Mouse (Mus musculus): Measurements from ENCODE around the gene Rpl3l.

Rpl3l gene

GRCm38 (mm10) chr17:24727618-24728017 lies at the start of gene Rpl3l:
Rpl3l (plus strand) TSS chr17:24727820.
- no peak for DNase-seq (ENCODE audit: low read depth, low spot score)

DNA sequence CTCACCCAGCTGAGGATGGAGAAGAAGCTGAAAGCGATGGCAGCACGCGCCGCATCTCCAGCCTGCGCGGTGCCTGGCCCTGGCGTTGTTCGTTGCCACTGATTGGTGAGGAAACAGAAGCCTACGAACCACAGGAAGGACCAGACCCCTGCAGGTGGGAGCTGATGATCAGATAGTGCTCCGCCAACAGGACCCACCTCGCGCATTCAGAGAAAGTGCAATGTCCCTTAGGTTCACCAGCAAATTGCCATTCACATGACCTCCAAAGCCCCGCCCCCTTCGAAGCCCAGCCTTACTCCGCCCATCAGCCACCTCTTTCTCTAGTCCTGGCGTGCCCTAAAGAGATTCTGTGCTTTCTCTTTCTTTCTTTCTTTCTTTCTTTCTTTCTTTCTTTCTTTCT lies 41.1 kb upstream of the Rpl3l start:
- no peak for DNase-seq (ENCODE audit: low read depth, low spot score)

DNA sequence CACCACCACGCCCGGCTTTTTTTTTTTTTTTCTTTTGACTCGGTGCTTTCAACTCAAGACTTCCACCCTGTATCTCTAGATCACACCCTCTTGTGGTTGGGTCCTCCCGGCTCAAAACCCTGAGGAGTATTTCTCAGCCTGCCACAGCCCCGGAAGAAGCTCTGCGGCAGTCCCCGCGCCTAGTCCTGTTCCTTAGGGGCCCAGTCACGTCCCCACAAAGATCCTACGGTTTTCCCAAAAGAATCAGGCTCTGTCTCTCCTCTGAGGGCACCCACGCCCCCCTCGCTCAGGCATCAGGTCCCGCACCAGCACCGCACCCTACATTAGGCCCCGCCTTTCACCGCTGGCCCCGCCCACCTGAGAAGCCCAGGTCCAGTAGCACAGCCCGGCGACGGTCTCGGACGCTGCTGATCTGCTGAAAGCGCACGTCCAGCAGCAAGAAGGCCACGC lies 40.4 kb upstream of the Rpl3l start:
- DNase-seq (ENCODE audit: low read depth, low spot score), result no peak

DNA sequence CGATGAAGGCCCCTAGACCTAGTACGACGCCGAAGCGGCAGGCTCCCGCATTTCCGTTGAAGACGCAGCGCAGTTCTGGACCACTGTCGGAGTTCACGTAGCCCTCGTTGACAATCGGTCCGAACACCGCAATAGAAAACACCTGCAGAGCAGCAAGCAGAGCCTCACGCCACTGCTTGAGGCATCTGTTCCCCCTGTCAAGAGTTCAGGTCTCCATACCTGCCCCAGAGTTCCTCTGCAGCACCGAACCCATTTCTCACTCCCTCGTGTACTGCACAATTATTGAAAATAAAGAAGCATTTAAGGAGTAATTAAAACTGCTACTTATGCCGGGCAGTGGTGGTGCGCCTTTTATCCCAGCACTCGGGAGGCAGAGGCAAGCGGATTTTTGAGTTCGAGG lies 40.0 kb upstream of the Rpl3l start:
- DNase-seq (ENCODE audit: low read depth, low spot score), result no peak

DNA sequence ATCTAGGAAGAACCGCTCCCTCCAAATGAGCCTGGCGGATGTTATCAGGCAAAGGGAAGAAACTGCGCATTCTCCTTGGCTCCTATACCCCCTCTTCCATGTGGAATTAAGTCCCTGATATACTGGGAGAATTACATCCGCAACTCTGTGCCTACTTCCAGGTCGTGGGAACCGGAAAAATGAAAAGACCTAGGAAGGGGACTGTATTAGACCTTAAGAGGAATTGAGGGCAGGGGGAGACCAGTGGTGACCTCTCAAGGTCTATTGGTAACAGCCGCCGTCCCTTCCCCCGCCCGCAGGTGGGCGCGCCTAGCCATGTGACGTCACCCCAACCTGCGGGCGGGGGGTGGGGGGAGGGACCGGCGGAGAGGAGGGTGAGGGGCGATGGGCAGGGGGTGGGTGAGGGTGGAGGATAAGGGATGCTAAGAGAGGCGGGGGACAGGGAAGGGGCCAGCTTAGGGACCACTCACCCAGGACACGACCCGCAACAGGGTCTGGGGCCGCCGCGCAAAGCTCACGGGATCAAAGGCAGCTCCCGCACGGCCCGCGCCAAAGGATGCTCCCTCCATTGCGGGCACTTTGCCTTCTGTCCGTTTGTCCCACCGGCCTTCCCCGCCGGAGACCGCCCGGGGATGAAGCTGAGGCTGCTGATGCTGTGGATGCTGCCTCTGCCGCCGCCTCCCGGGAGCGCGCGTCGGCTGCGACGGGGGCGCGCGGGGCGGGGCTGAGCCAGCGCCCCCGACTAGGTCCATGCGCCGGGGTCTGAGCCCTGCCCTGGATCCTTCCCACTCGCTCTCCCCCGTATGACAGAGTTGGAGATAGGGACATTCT lies 38.2 kb upstream of the Rpl3l start, which contains the start of gene Syngr3:
Gene Syngr3 (minus strand): TSS at position 705 of the 831 bp plus-strand sequence.
- no peak for DNase-seq (ENCODE audit: low read depth, low spot score)

GRCm38 (mm10) chr17:24692385-24692784 lies 35.2 kb upstream of the Rpl3l start:
- DNase-seq (ENCODE audit: low read depth, low spot score), result no peak

- DNase-seq (ENCODE audit: low read depth, low spot score), result no peak
Observed at GRCm38 (mm10) chr17:24695326-24696010, 32.2 kb upstream of the Rpl3l start.

DNA sequence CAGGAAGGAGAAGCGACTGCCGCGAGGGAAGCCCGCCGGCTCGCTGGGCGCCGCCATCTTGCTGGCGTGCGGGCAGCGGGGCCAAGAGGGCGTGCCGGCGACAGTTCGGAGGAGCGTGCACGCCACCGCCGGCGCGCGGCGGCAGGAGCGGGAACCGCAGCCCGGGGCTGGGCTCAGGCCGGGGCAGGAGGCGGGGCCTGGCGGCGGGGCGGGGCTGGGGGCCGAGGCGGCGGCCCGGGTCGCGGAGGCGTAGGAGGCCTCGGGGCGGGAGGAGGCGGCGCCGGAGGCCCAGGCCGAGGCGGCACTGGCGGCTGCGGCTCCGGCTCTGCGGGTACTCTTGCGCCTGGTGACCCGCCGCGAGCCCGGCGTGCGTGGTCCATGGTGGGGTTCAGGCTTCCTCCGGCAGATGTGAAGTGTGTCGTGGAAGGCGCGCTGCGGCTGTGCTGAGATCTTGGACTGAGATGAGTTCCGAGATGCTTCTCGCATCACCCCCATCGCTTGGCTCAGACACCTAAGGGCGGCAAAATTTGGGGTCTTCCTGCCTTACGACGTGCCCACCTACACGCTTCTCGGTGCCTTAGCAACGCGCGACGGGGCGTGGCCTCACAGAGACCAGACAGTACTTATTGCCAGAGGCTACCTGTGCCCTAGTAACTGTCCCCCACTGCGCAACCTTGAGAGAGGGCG lies 31.5 kb upstream of the Rpl3l start, which contains the start of the genes Gfer and Noxo1:
Gene Gfer (minus strand): TSS at position 146 of the 687 bp plus-strand sequence.
Gene Noxo1 (plus strand): TSS at position 224 of the 687 bp plus-strand sequence.
- DNase-seq (ENCODE audit: low read depth, low spot score), result peak; percentile 79

GRCm38 (mm10) chr17:24697985-24698384 lies 29.6 kb upstream of the Rpl3l start:
- peak; percentile 52 for DNase-seq (ENCODE audit: low read depth, low spot score)

- DNase-seq (ENCODE audit: low read depth, low spot score), result no peak
Observed at GRCm38 (mm10) chr17:24698715-24699114, 28.9 kb upstream of the Rpl3l start.

- DNase-seq (ENCODE audit: low read depth, low spot score), result no peak
Observed at GRCm38 (mm10) chr17:24699473-24699872, 28.1 kb upstream of the Rpl3l start.

DNA sequence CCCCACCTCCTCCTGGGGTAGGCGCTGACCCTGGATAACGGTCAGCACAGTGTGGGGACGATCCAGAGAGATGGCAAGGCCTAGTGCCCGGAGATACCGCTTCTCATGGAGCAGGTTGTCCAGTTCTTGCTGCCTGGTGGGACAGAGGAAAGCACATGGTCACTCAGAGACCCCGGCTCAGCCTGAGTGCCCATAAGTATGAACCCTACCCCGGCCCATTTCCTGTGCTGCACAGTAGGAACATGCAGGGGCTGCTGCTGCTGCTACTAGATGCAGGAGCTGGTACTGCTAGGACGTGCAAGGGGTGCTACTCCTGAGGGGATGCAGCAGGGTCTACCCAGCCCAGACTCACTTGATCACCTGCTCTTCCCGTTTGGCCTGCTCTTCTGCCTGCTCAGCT lies 26.4 kb upstream of the Rpl3l start:
- DNase-seq (ENCODE audit: low read depth, low spot score), result no peak

DNA sequence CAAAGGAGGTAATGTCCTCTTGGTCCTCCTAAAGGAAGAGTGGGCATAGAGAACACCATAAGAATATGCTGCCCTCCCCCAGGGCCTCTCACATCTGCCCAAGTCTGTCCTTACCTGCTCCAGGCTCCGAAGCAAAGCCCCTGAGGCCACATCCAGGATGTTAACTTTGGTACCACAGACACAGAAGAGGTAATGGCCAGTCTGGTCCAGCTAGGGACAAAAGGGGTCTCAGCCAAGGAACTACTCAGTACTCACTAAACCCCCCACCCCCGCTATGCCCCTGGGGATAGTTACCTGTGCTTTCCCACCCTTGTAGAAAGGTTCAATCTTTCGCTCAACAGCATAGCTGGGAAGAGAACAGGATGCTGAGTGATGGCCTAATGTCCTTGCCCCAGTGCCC lies 21.8 kb upstream of the Rpl3l start:
- DNase-seq (ENCODE audit: low read depth, low spot score), result no peak

- peak; percentile 94 for DNase-seq (ENCODE audit: low read depth, low spot score)
Observed at GRCm38 (mm10) chr17:24706982-24707800, 20.4 kb upstream of the Rpl3l start, which contains the start of gene Tbl3. Tbl3 (minus strand) TSS chr17:24707660.

DNA sequence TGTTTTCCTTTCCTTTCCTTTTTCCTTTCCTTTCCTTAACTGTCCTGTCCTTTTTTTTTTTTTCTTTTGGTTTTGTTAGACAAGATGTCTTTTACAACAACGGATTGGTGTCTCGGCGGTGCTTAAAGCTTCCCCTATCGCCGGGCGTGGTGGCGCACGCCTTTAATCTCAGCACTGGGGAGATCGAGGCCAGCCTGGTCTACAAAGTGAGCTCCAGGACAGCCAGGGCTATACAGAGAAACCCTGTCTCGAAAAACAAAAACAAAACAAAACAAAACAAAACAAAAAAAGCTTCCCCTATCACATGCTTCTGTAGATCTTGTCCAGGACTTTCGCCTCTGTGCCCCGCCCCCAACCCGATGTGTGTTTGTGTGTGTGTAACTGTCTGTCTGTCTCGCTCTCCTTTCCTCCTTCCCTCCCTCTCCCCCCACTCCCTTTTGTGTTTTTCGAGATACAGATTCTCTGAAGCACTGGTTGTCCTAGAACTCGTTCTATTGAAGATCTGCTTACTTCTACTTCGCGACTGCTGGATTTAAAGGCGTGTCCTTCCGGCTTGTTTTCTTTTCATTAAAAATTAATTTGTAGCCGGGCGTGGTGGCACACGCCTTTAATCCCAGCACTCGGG lies 19.7 kb upstream of the Rpl3l start:
- no peak for DNase-seq (ENCODE audit: low read depth, low spot score)

GRCm38 (mm10) chr17:24708646-24709045 lies 19.0 kb upstream of the Rpl3l start:
- peak; percentile 72 for DNase-seq (ENCODE audit: low read depth, low spot score)

DNA sequence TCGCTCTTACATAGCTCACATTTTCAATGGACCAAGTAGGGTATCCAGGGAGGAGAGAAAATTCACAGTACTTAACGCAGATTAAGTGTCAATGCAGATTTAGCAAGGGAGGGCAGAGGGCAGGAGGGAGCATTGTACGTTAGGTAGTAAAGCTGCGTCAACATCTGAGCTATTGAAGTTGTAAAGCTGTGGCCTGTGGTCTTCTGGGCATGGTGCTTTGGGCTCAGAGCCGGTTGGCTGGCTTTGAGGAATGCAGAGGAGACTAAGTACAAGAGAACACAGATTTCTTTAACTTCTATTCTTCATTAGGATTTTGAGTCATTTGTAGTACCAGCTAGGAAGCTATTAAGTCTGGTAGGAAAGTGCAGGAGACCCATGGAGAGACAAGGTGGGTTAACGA lies 12.1 kb upstream of the Rpl3l start:
- DNase-seq (ENCODE audit: low read depth, low spot score), result no peak

DNA sequence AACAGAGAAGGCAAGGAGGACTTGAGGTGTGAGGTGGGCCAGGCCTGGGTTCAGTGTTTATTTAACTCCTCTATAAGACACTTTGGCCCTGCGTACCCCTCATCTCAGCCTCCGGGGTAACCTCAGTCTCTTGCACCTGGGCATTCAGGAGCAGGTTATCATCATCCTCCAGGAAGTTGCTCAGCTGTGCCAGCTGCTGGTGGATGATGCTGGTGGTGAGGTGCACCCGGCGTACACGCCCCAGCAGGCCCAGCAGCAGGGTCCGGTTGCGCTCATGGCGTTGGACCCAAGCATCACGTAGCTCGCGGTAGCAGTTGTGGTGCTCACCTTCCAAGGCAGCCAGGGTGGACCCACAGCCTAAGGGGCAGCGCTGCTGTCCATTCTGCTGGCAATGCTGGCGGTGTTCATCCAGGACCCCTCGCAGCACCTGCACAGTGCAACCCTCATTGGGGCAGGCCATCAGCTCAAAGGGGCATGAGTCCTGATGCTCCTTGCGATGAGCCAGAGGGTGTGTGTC lies 11.4 kb upstream of the Rpl3l start:
- DNase-seq (ENCODE audit: low read depth, low spot score), result no peak

- no peak for DNase-seq (ENCODE audit: low read depth, low spot score)
Observed at GRCm38 (mm10) chr17:24717943-24718342, 9.7 kb upstream of the Rpl3l start, which contains the start of the genes Rnf151 and Rps2. Rnf151 (minus strand) TSS chr17:24718063. Rps2 (plus strand) TSS chr17:24718116.

DNA sequence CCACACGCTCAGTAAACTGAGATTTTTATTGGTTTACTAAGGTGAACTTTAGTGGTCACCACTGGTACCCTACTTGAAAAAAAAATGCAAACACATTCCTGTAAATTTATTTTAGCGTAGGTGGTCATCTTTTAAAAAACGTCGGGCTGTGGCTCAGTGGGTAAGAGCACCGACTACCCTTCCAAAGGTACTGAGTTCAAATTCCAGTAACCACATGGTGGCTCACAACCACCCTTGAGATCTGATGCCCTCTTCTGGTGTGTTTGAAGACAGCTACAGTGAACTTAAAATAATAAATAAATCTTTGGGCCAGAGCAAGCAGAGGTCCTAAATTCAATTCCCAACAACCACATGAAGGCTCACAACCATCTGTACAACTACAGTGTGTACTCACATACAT lies 8.7 kb upstream of the Rpl3l start:
- peak; percentile 39 for DNase-seq (ENCODE audit: low read depth, low spot score)
